Mouse (Mus musculus) heart, adult 2 months (tissue): ENCODE measurements at regions not wholly inside any gene's neighbourhood (a gene's known extent, or its start where the extent isn't known, plus 50 kb on each side); places are given as distances from the start of the nearest gene placed in this dataset.

Experiments
- CTCF ChIP-seq: fragments of 200-600 bp; IDR thresholded peaks from 2 replicates; pipeline ENCODE4 v1.8.1; 2022; ENCODE audit warnings: antibody characterized with exemption, mild to moderate bottlenecking, moderate library complexity
- EP300 ChIP-seq: fragments of 200-500 bp; IDR thresholded peaks from 2 replicates; pipeline ENCODE4 v1.6.1; 2011; ENCODE audit warnings: low read depth, low read length, control low read depth; ENCODE audit not compliant: insufficient read depth
- POLR2A ChIP-seq: fragments of 200-500 bp; IDR thresholded peaks from 2 replicates; pipeline ENCODE4 v1.6.1; 2011; ENCODE audit warnings: mild to moderate bottlenecking, low read depth, low read length, control low read depth; ENCODE audit not compliant: insufficient read depth

DNA sequence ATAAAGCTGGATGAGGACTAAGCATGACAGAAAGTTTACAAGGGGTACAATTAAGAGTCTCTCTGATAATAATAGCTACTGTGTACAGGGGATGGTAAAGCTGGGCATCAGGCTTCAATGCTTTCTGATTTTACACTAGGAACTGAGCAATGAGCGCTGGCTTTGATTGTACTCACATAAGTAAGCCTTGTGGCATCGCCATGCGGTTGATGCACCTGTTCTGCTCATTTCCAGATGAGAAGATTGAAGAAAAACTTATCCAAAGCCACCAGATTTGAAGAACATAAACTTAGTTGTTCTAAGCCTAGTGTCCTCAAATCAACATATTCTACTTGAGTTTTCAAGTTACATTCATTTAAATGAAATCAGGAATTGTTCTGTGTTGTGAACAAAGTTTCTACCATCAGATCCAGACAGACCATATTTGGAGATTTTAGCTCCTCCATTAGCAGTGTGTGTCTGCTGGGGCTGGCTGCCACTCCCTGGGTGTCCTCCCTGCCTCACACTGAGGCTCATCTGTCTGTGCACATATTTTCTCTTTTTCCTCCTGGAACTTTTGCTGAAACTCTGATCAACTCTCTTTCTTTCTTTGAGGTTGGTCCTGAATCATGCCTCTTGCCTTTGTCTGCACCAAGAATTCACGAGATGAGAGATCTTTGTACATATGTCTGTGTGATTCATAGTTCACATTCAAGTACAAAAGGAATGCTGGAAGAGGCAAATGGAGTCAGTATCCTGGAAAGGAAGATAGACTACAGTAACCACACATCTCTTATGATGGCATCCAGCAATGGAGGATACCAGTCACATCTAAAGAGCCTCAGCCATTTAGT lies 68.2 kb upstream of the Ifne start:
- TF ChIP-seq CTCF (no peak), POLR2A (no peak), EP300 (no peak)
